Mouse (Mus musculus) bone marrow, adult 2 months (tissue): Measurements from ENCODE around the gene Fkbp6.

Source experiments
- CTCF ChIP-seq: fragments of 200-500 bp; IDR thresholded peaks from 2 replicates; pipeline ENCODE4 v1.5.1; 2011; ENCODE audit warnings: low read length, control low read depth; ENCODE audit not compliant: control insufficient read depth, insufficient read depth
- POLR2A ChIP-seq: fragments of 200-500 bp; IDR thresholded peaks from 2 replicates; pipeline ENCODE4 v1.6.1; 2011; ENCODE audit warnings: low read depth, mild to moderate bottlenecking, control low read depth, low read length, borderline replicate concordance; ENCODE audit not compliant: control insufficient read depth

GRCm38 (mm10) chr5:135274663-135275396, 75.0 kb downstream of the Fkbp6 start:
- TF ChIP-seq POLR2A = no peak
- TF ChIP-seq CTCF = no peak
